Mouse (Mus musculus): ENCODE measurements around the gene Gm47841. TPM values are rescaled to one million over a fixed set of nuclear protein-coding genes. Genes with fewer than 3 reads are reported as not detected.

The Gm47841 gene
- total RNA-seq, 1 experiment from 2014 or later, result not detected

Other genes starting within 250 kb of the Gm47841 start
- 1.4 and 7.1 TPM in 2 replicates for gene Scn8a, start 177.5 kb downstream of the Gm47841 start, total RNA-seq (2017)
- gene Fignl2, start 31.2 kb upstream of the Gm47841 start, total RNA-seq (2017), result 0.12 TPM in 1 of 2 replicates, not detected in the other
- not detected in 2 replicates for gene Ankrd33, start 68.4 kb upstream of the Gm47841 start, total RNA-seq (2017)
- gene Acvrl1, start 81.1 kb upstream of the Gm47841 start, total RNA-seq (2017), result 2.7 and 6.1 TPM in 2 replicates
- 22.0 and 23.1 TPM in 2 replicates for gene Acvr1b, start 126.7 kb upstream of the Gm47841 start, total RNA-seq (2017)
- 0.81 and 0.98 TPM in 2 replicates for gene Grasp, start 176.8 kb upstream of the Gm47841 start, total RNA-seq (2017)
- 185 and 187 TPM in 2 replicates for gene Nr4a1, start 206.9 kb upstream of the Gm47841 start, total RNA-seq (2017)
- 61.0 and 68.8 TPM in 2 replicates for gene Atg101, start 236.9 kb upstream of the Gm47841 start, total RNA-seq (2017)
- gene 6030408B16Rik, start 245.8 kb upstream of the Gm47841 start, total RNA-seq (2017), result 0.70 and 0.98 TPM in 2 replicates

Measured in neutrophil, adult 5-6 weeks (primary cell).